Mouse (Mus musculus) brown adipose tissue, adult 24 weeks (tissue): ENCODE measurements around the gene Sult6b1. TPM values are rescaled to one million over a fixed set of nuclear protein-coding genes. Genes with fewer than 3 reads are reported as not detected.

Source experiments
- H3K27ac ChIP-seq: fragments of 200-500 bp; replicated peaks from 2 replicates; pipeline ENCODE4 v1.5.1; 2012; ENCODE audit warnings: low read depth, mild to moderate bottlenecking, low read length
- H3K4me1 ChIP-seq: fragments of 200-500 bp; 2 replicates; pipeline ENCODE4 v1.6.1; 2012; ENCODE audit warnings: low read length, mixed read lengths; ENCODE audit not compliant: control insufficient read depth, insufficient read depth, insufficient read length
- H3K4me3 ChIP-seq: fragments of 200-500 bp; 2 replicates; pipeline ENCODE4 v1.5.1; 2012; ENCODE audit warnings: low read depth, mild to moderate bottlenecking, low read length, moderate library complexity; ENCODE audit not compliant: insufficient read depth
- polyA plus RNA-seq: library from polyadenylated mRNA; stranded (reverse); fragments of >200 nt; gene quantifications from 2 replicates; pipeline ENCODE4 v1.2.4, GENCODE M21; 2012; ENCODE audit not compliant: missing spikeins, insufficient read depth, insufficient read length

Sult6b1 gene
- polyA plus RNA-seq, 1 experiment = not detected

DNA sequence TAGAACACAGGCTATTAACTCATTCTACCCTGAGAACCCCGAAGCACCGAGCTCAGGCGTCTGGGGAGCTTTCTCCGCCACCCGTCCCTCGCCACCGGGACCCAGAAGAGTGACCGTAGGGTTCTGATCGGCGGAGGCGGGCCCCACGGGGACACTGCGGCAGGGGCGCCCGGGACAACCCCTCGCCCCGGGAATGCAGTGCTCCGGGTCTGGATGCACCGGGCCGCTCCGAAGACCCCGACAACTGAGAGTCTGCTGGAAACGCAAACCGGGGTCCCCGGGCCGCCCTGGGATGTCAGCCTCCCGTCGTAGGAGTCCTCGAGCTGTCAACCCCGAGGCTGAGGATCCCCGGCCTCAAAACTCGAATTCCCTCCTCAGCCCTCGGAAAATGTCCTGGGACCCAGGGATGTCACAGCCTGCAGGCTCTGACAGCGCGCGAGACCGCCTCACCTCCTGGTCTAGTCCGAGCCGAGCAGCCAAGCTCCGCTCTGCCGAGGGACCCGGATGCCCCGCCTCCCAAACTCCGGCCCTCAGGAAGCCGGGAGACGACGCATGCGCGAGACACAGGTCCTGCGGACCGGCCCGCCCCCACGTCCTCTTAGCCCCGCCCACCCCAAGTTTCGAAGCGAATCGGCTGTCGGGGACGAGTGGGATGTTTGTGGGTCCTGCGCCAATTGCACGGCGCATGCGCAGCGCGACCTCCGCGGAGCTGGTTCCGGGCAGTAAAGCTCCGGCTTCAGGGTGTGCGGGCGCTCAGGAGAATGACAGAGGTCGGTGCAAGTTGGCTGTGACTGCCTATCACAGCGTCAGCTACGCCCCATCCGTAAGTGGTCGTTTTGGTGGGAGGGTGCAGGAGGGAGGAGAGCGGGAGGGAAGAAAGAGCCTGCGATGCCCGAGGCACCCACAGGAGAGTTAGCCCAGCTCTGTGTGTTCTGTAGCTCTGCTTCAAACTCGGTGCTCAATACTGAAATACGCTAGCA, 71.6 kb downstream of the Sult6b1 start, which contains the start of the genes Heatr5b and Gpatch11:
TSS of gene Heatr5b (minus strand) at position 509 of the 980 bp plus-strand sequence.
TSS of gene Gpatch11 (plus strand) at position 712 of the 980 bp plus-strand sequence.
- Histone ChIP-seq H3K4me3 (peak within 1 kb of the TSS; percentile 88), H3K27ac (peak within 1 kb of the TSS; percentile 26), H3K4me1 (peaks cover 2% of the 10 kb centered on the region; the same call in 1 of the 2 replicates)

Other genes with a start within 250 kb of the Sult6b1 start
- 6.4 and 7.8 TPM in 2 replicates for gene Strn, start 169.8 kb downstream of the Sult6b1 start, polyA plus RNA-seq
- 24.7 and 32.8 TPM in 2 replicates for gene Heatr5b, start 71.6 kb downstream of the Sult6b1 start, polyA plus RNA-seq
- 39.0 and 60.0 TPM in 2 replicates for gene Gpatch11, start 71.4 kb downstream of the Sult6b1 start, polyA plus RNA-seq
- gene Eif2ak2, start 24.4 kb downstream of the Sult6b1 start, polyA plus RNA-seq = 10.0 and 12.0 TPM in 2 replicates
- 88.0 and 93.4 TPM in 2 replicates for gene Cebpzos, start 9.5 kb upstream of the Sult6b1 start, polyA plus RNA-seq
- 23.0 and 27.2 TPM in 2 replicates for gene Cebpz, start 30.1 kb upstream of the Sult6b1 start, polyA plus RNA-seq
- 69.0 and 96.7 TPM in 2 replicates for gene Ndufaf7, start 30.1 kb upstream of the Sult6b1 start, polyA plus RNA-seq
- 8.6 and 12.2 TPM in 2 replicates for gene Prkd3, start 113.8 kb upstream of the Sult6b1 start, polyA plus RNA-seq
- gene Qpct, start 144.9 kb upstream of the Sult6b1 start, polyA plus RNA-seq = 3.1 and 4.0 TPM in 2 replicates